Mouse (Mus musculus): ENCODE data around the gene Dennd1a. TPM values are rescaled to one million over a fixed set of nuclear protein-coding genes. Genes with fewer than 3 reads are reported as not detected.
A peak's percentile ranks its signal among the peaks of the same experiment; 100 is the strongest.

Dennd1a gene
- polyA plus RNA-seq, 1 experiment from 2014 or later: 17.7 TPM

GRCm38 (mm10) chr2:37837542-37837941 lies 449.6 kb downstream of the Dennd1a start:
- H3K4me2 ChIP-seq (ENCODE audit: low read depth, low read length, severe bottlenecking): no peak overlapping the region
- WGBS: 98% methylated on average over 3 of the region's 3 CpGs

GRCm38 (mm10) chr2:37836926-37837325 lies 450.3 kb downstream of the Dennd1a start:
- DNase-seq (ENCODE audit: low spot score): no peak
- ATAC-seq (replicated peaks; ENCODE audit: low FRiP score): no peak
- Histone ChIP-seq H3K4me2 (ENCODE audit: low read depth, low read length, severe bottlenecking) (no peak overlapping the region), H3K4me1 (replicated peaks; ENCODE audit: control insufficient read depth, insufficient read depth, low read length) (peaks cover 3% of the 10 kb centered on the region; the same call in 1 of the 2 replicates), H3K36me3 (ENCODE audit: control insufficient read depth, insufficient read depth, low read length) (no peaks in the 10 kb centered on the region), H3K27ac (ENCODE audit: low read depth, low read length) (no peak overlapping the region), H3K27me3 (ENCODE audit: control insufficient read depth, insufficient read depth, low read length) (no peaks in the 10 kb centered on the region), H3K9ac (ENCODE audit: low read length) (no peak overlapping the region), H3K9me3 (ENCODE audit: control insufficient read depth, low read length) (no peaks in the 10 kb centered on the region), H3K4me3 (ENCODE audit: low read depth, low read length) (no peak overlapping the region)
- WGBS: 96% methylated on average over 3 of the region's 3 CpGs

More at GRCm38 (mm10) chr2:37837542-37837941, 449.6 kb downstream of the Dennd1a start:
- Histone ChIP-seq H3K9me3 (ENCODE audit: control insufficient read depth, low read length) (no peaks in the 10 kb centered on the region), H3K36me3 (ENCODE audit: control insufficient read depth, insufficient read depth, low read length) (no peaks in the 10 kb centered on the region), H3K4me3 (ENCODE audit: low read depth, low read length) (no peak overlapping the region), H3K9ac (ENCODE audit: low read length) (no peak overlapping the region), H3K4me1 (replicated peaks; ENCODE audit: control insufficient read depth, insufficient read depth, low read length) (peaks cover 7% of the 10 kb centered on the region), H3K27me3 (ENCODE audit: control insufficient read depth, insufficient read depth, low read length) (no peaks in the 10 kb centered on the region), H3K27ac (ENCODE audit: low read depth, low read length) (no peak overlapping the region)
- DNase-seq (ENCODE audit: low spot score): peak; percentile 5
- no peak for ATAC-seq (replicated peaks; ENCODE audit: low FRiP score)

- no peaks in the 10 kb centered on the region for H3K36me3 ChIP-seq (ENCODE audit: control insufficient read depth, insufficient read depth, low read length)
- no peak overlapping the region for H3K9ac ChIP-seq (ENCODE audit: low read length)
- 78% methylated on average over 10 of the region's 10 CpGs for WGBS
- H3K27ac ChIP-seq (ENCODE audit: low read depth, low read length): no peak overlapping the region
- no peak for DNase-seq (ENCODE audit: low spot score)
- no peak overlapping the region for H3K4me3 ChIP-seq (ENCODE audit: low read depth, low read length)
- peaks cover 17% of the 10 kb centered on the region for H3K4me1 ChIP-seq (replicated peaks; ENCODE audit: control insufficient read depth, insufficient read depth, low read length)
- no peak for ATAC-seq (replicated peaks; ENCODE audit: low FRiP score)
- H3K9me3 ChIP-seq (ENCODE audit: control insufficient read depth, low read length): no peaks in the 10 kb centered on the region
- no peaks in the 10 kb centered on the region for H3K27me3 ChIP-seq (ENCODE audit: control insufficient read depth, insufficient read depth, low read length)
- no peak overlapping the region for H3K4me2 ChIP-seq (ENCODE audit: low read depth, low read length, severe bottlenecking)
Observed at GRCm38 (mm10) chr2:37832253-37832652, 454.9 kb downstream of the Dennd1a start.

- H3K4me3 ChIP-seq (ENCODE audit: low read depth, low read length): no peak overlapping the region
- no peak overlapping the region for H3K4me2 ChIP-seq (ENCODE audit: low read depth, low read length, severe bottlenecking)
- peak overlapping the region; percentile 27 for H3K9ac ChIP-seq (ENCODE audit: low read length)
- H3K27ac ChIP-seq (ENCODE audit: low read depth, low read length): peak overlapping the region; percentile 70
- no peaks in the 10 kb centered on the region for H3K27me3 ChIP-seq (ENCODE audit: control insufficient read depth, insufficient read depth, low read length)
- peak; percentile 66 for DNase-seq (ENCODE audit: low spot score)
- ATAC-seq (replicated peaks; ENCODE audit: low FRiP score): peak; percentile 85
- 24% methylated on average over 9 of the region's 9 CpGs for WGBS
- H3K36me3 ChIP-seq (ENCODE audit: control insufficient read depth, insufficient read depth, low read length): no peaks in the 10 kb centered on the region
- peaks cover 17% of the 10 kb centered on the region for H3K4me1 ChIP-seq (replicated peaks; ENCODE audit: control insufficient read depth, insufficient read depth, low read length)
- no peaks in the 10 kb centered on the region for H3K9me3 ChIP-seq (ENCODE audit: control insufficient read depth, low read length)
Observed at GRCm38 (mm10) chr2:37829758-37830275, 457.4 kb downstream of the Dennd1a start.

- Histone ChIP-seq H3K4me2 (ENCODE audit: low read depth, low read length, severe bottlenecking) (no peak overlapping the region), H3K27me3 (ENCODE audit: control insufficient read depth, insufficient read depth, low read length) (no peaks in the 10 kb centered on the region), H3K9me3 (ENCODE audit: control insufficient read depth, low read length) (no peaks in the 10 kb centered on the region), H3K36me3 (ENCODE audit: control insufficient read depth, insufficient read depth, low read length) (no peaks in the 10 kb centered on the region), H3K4me3 (ENCODE audit: low read depth, low read length) (no peak overlapping the region), H3K27ac (ENCODE audit: low read depth, low read length) (no peak overlapping the region), H3K9ac (ENCODE audit: low read length) (no peak overlapping the region), H3K4me1 (replicated peaks; ENCODE audit: control insufficient read depth, insufficient read depth, low read length) (peaks cover 12% of the 10 kb centered on the region)
- no peak for ATAC-seq (replicated peaks; ENCODE audit: low FRiP score)
- no peak for DNase-seq (ENCODE audit: low spot score)
- 86% methylated on average over 2 of the region's 2 CpGs for WGBS
Observed at GRCm38 (mm10) chr2:37823826-37824225, 463.4 kb downstream of the Dennd1a start.

- 56% methylated on average over 5 of the region's 5 CpGs for WGBS
- no peak overlapping the region for H3K9ac ChIP-seq (ENCODE audit: low read length)
- H3K27me3 ChIP-seq (ENCODE audit: control insufficient read depth, insufficient read depth, low read length): no peaks in the 10 kb centered on the region
- no peak overlapping the region for H3K4me2 ChIP-seq (ENCODE audit: low read depth, low read length, severe bottlenecking)
- peaks cover 25% of the 10 kb centered on the region for H3K4me1 ChIP-seq (replicated peaks; ENCODE audit: control insufficient read depth, insufficient read depth, low read length)
- no peak overlapping the region for H3K27ac ChIP-seq (ENCODE audit: low read depth, low read length)
- no peak for DNase-seq (ENCODE audit: low spot score)
- no peaks in the 10 kb centered on the region for H3K9me3 ChIP-seq (ENCODE audit: control insufficient read depth, low read length)
- no peak for ATAC-seq (replicated peaks; ENCODE audit: low FRiP score)
- H3K36me3 ChIP-seq (ENCODE audit: control insufficient read depth, insufficient read depth, low read length): no peaks in the 10 kb centered on the region
- no peak overlapping the region for H3K4me3 ChIP-seq (ENCODE audit: low read depth, low read length)
Observed at GRCm38 (mm10) chr2:37822122-37822521, 465.1 kb downstream of the Dennd1a start.

GRCm38 (mm10) chr2:37819526-37820152 lies 467.6 kb downstream of the Dennd1a start:
- Histone ChIP-seq H3K4me3 (ENCODE audit: low read depth, low read length) (no peak overlapping the region), H3K27me3 (ENCODE audit: control insufficient read depth, insufficient read depth, low read length) (no peaks in the 10 kb centered on the region), H3K27ac (ENCODE audit: low read depth, low read length) (peak overlapping the region; percentile 43; the same call in 1 of the 2 replicates), H3K36me3 (ENCODE audit: control insufficient read depth, insufficient read depth, low read length) (no peaks in the 10 kb centered on the region), H3K4me2 (ENCODE audit: low read depth, low read length, severe bottlenecking) (no peak overlapping the region), H3K4me1 (replicated peaks; ENCODE audit: control insufficient read depth, insufficient read depth, low read length) (peaks cover 25% of the 10 kb centered on the region), H3K9me3 (ENCODE audit: control insufficient read depth, low read length) (no peaks in the 10 kb centered on the region), H3K9ac (ENCODE audit: low read length) (0 out of 2 replicates have a peak overlapping the region, but pooled peaks have one; percentile 14)
- 52% methylated on average over 4 of the region's 4 CpGs for WGBS
- DNase-seq (ENCODE audit: low spot score) (no peak), ATAC-seq (replicated peaks; ENCODE audit: low FRiP score) (no peak)

- no peak overlapping the region for H3K4me3 ChIP-seq (ENCODE audit: low read depth, low read length)
- H3K27ac ChIP-seq (ENCODE audit: low read depth, low read length): peak overlapping the region; percentile 54; the same call in 1 of the 2 replicates
- DNase-seq (ENCODE audit: low spot score) (peak; percentile 70), ATAC-seq (replicated peaks; ENCODE audit: low FRiP score) (peak; percentile 67)
- no peaks in the 10 kb centered on the region for H3K36me3 ChIP-seq (ENCODE audit: control insufficient read depth, insufficient read depth, low read length)
- 0 out of 2 replicates have a peak overlapping the region, but pooled peaks have one; percentile 14 for H3K9ac ChIP-seq (ENCODE audit: low read length)
- WGBS: 4% methylated on average over 5 of the region's 5 CpGs
- H3K27me3 ChIP-seq (ENCODE audit: control insufficient read depth, insufficient read depth, low read length): no peaks in the 10 kb centered on the region
- no peak overlapping the region for H3K4me2 ChIP-seq (ENCODE audit: low read depth, low read length, severe bottlenecking)
- H3K9me3 ChIP-seq (ENCODE audit: control insufficient read depth, low read length): no peaks in the 10 kb centered on the region
- H3K4me1 ChIP-seq (replicated peaks; ENCODE audit: control insufficient read depth, insufficient read depth, low read length): peaks cover 25% of the 10 kb centered on the region
Observed at GRCm38 (mm10) chr2:37818761-37819525, 468.2 kb downstream of the Dennd1a start.

Measured in forebrain, embryonic 11.5 days (tissue).